Mouse (Mus musculus) myocyte (in vitro differentiated cells): ENCODE results near the gene Arhgef16. TPM values are rescaled to one million over a fixed set of nuclear protein-coding genes. Genes with fewer than 3 reads are reported as not detected.

Experiments used
- H3K27me3 ChIP-seq: one replicate; pipeline ENCODE4 v1.6.1; 2011; ENCODE audit not compliant: control insufficient read depth, insufficient read depth, insufficient read length
- H3K36me3 ChIP-seq: one replicate; pipeline ENCODE4 v1.6.1; 2011; ENCODE audit not compliant: control insufficient read depth, insufficient read depth
- H3K4me2 ChIP-seq: one replicate; pipeline ENCODE4 v1.6.1; 2011; ENCODE audit warnings: low read depth, control low read depth
- H3K4me3 ChIP-seq: one replicate; pipeline ENCODE4 v1.5.1; 2011; ENCODE audit warnings: mild to moderate bottlenecking, control low read depth, moderate library complexity
- H3K79me2 ChIP-seq: one replicate; pipeline ENCODE4 v1.6.1; 2011; ENCODE audit not compliant: control insufficient read depth, insufficient read depth
- H3ac ChIP-seq: one replicate; pipeline ENCODE4 v1.6.1; 2011; ENCODE audit not compliant: control insufficient read depth, insufficient read length
- CEBPB ChIP-seq: IDR thresholded peaks from 2 replicates; pipeline ENCODE4 v1.6.1; 2011; ENCODE audit warnings: mild to moderate bottlenecking, moderate library complexity; ENCODE audit not compliant: poor library complexity, insufficient read depth, severe bottlenecking
- E2F4 ChIP-seq: IDR thresholded peaks from one replicate; pipeline ENCODE4 v1.6.1; 2011; ENCODE audit warnings: mild to moderate bottlenecking, control low read depth, moderate library complexity; ENCODE audit not compliant: insufficient read depth
- MAX ChIP-seq: IDR thresholded peaks from one replicate; pipeline ENCODE4 v1.6.1; 2011; ENCODE audit warnings: low read depth, mild to moderate bottlenecking, control low read depth
- MYOD1 ChIP-seq, 3 experiments: IDR thresholded peaks; one replicate each; pipeline ENCODE4 v1.6.1; 2011; ENCODE audit warnings: control low read depth in 2 of 3, low read depth in 2 of 3, mild to moderate bottlenecking in 2 of 3, moderate library complexity in 1 of 3; ENCODE audit not compliant: insufficient read length in 2 of 3, control insufficient read depth in 1 of 3
- MYOG ChIP-seq, 3 experiments: IDR thresholded peaks; one replicate each; pipeline ENCODE4 v1.6.1; 2011; ENCODE audit warnings: control low read depth in 2 of 3, low read depth in 2 of 3, mild to moderate bottlenecking in 2 of 3; ENCODE audit not compliant: insufficient read length in 2 of 3, control insufficient read depth in 1 of 3, insufficient read depth in 1 of 3
- POLR2A ChIP-seq: IDR thresholded peaks from one replicate; pipeline ENCODE4 v1.6.1; 2011; ENCODE audit warnings: low read depth, mild to moderate bottlenecking, control low read depth, moderate library complexity; ENCODE audit not compliant: insufficient read length
- POLR2AphosphoS2 ChIP-seq: IDR thresholded peaks from one replicate; pipeline ENCODE4 v1.6.1; 2011; ENCODE audit warnings: low read depth, control low read depth; ENCODE audit not compliant: insufficient read length
- REST ChIP-seq: IDR thresholded peaks from one replicate; pipeline ENCODE4 v1.6.1; 2011; ENCODE audit warnings: mild to moderate bottlenecking, control low read depth, moderate library complexity; ENCODE audit not compliant: insufficient read depth, insufficient read length
- SRF ChIP-seq: IDR thresholded peaks from one replicate; pipeline ENCODE4 v1.6.1; 2011; ENCODE audit warnings: low read depth; ENCODE audit not compliant: control insufficient read depth, insufficient read length
- TCF12 ChIP-seq: IDR thresholded peaks from one replicate; pipeline ENCODE4 v1.6.1; 2011; ENCODE audit warnings: mild to moderate bottlenecking, control low read depth; ENCODE audit not compliant: poor library complexity, insufficient read depth, severe bottlenecking
- TCF3 ChIP-seq: IDR thresholded peaks from one replicate; pipeline ENCODE4 v1.6.1; 2011; ENCODE audit warnings: low read depth, control low read depth; ENCODE audit not compliant: insufficient read length
- USF1 ChIP-seq: IDR thresholded peaks from one replicate; pipeline ENCODE4 v1.6.1; 2011; ENCODE audit warnings: low read depth, mild to moderate bottlenecking, control low read depth, moderate library complexity
- polyA plus RNA-seq: library from polyadenylated mRNA; unstranded; fragments of >200 nt; fragmentation: generic; extraction: Trizol; gene quantifications from one replicate; pipeline ENCODE4 v1.2.1, GENCODE M21; 2012; ENCODE audit warnings: missing spikeins

The Arhgef16 gene
- polyA plus RNA-seq, result not detected

DNA sequence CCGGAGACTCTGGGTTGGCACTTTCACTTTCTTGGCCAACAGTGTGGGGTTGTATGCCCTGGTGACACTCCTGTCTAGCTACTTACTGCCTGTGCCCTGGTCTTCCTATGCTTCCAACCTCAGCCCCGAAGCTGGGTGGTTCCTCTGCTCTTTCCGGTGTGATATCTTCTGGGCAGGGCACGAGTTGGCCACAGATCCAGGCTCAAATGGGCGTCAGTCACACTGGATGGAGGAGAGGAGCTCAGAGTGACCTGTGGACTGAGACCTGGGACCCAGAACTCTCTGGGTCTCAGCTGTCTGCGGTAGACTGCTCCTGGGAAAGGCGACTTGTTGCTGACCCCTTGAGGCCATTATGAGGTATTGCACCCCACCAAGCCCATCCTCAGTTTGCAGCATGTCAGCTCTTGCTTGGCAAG is at the start of gene Arhgef16:
Arhgef16 (minus strand) TSS at position 211 of the 416 bp plus-strand sequence.
- no peaks in the 10 kb centered on the region for H3K36me3 ChIP-seq

DNA sequence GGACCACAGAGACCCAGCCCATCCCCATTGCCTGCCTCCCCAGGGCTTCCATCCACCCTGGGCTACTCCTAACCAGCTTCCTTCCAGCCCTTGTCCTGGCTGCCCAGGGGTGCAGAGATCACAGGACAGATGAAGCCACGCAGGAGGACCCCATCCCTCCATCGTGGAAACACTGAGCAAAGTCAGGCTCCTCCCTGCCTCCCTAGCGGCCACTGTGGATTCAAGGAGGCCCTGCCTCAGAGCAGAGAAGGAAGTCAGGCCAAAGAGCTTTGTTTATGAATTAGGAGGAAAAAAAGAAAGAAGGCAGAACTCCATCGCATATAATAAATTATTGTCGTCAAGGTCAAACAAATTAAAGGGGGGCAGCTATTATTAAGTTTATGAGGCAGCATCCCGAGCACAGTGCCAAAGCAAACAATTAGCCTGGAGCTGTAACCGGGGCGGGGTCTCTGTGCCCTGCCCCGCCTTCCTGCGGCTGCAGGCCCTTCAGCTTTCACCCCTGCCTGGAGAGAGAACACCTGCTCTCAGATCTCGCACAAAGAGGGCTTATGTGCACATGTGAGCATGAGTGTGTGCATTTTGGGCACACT is 46.8 kb upstream of the Arhgef16 start:
- Histone ChIP-seq H3K27me3 (no peaks in the 10 kb centered on the region), H3ac (no peak overlapping the region), H3K4me3 (no peak overlapping the region), H3K4me2 (no peak overlapping the region), H3K36me3 (no peaks in the 10 kb centered on the region), H3K79me2 (no peaks in the 10 kb centered on the region)
- TF ChIP-seq REST (no peak), MAX (no peak), POLR2AphosphoS2 (no peak), TCF12 (no peak), TCF3 (no peak), MYOD1 (IDR thresholded peaks at IDR 0.05; ENCODE audit: control insufficient read depth in 1 of 3, insufficient read length in 2 of 3, low read depth in 2 of 3) (no peak)

More for the DNA sequence above, at the start of gene Arhgef16:
- no peak for TF ChIP-seq TCF12
- TF ChIP-seq CEBPB, result no peak
- H3K79me2 ChIP-seq, result no peaks in the 10 kb centered on the region
- H3K27me3 ChIP-seq, result no peaks in the 10 kb centered on the region
- H3K4me3 ChIP-seq, result no peak within 1 kb of the TSS
- H3ac ChIP-seq, result no peak within 1 kb of the TSS
- H3K4me2 ChIP-seq, result no peak within 1 kb of the TSS

DNA sequence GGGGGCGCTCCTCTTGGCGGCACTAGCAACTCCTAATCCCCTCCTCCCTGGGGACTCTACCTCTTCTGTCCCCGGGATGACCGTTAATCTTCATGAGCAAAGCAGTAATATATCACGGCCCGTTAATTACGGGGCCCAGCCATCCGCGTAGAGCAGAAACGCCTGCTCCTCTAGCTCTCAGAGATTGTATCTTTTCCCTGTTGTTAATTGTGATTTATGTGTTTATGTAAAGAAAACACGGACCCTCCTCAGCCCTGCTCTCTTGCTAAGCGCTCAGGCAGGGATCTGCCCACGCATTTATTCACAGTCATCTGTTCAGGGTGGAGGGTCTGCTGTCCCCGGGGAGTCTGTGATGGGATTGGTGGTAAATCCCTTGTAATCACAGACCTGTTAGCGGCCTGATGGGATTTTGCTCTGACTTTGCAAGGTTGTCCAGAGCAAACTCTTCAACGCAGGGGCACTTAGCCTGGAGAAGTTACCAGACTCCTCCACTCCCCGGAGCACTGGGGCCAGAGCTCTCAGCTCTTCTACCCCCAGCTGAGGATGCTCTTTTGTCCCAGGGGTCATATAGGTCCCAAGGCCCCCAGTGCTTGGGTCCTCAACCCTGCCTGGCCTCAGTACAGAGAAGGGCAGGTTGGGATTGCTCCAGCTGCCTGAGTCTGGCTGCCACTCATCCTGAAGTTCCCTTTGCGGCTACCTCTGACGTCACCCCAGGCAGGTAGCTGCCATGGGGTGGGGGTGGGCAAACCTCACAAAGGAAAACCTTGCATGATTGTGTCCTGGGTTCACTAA is 45.5 kb upstream of the Arhgef16 start:
- H3ac ChIP-seq, result no peak overlapping the region
- H3K4me3 ChIP-seq, result no peak overlapping the region
- TF ChIP-seq REST (no peak), E2F4 (no peak), CEBPB (no peak), POLR2A (no peak), SRF (no peak), TCF12 (no peak), MYOD1 (IDR thresholded peaks at IDR 0.05; ENCODE audit: control insufficient read depth in 1 of 3, insufficient read length in 2 of 3, low read depth in 2 of 3) (no peak), POLR2AphosphoS2 (no peak), USF1 (no peak), TCF3 (no peak), MYOG (IDR thresholded peaks at IDR 0.05; ENCODE audit: control insufficient read depth in 1 of 3, insufficient read depth in 1 of 3, insufficient read length in 2 of 3, low read depth in 2 of 3) (no peak), MAX (no peak)
- no peak overlapping the region for H3K4me2 ChIP-seq
- H3K36me3 ChIP-seq, result no peaks in the 10 kb centered on the region
- no peaks in the 10 kb centered on the region for H3K27me3 ChIP-seq
- H3K79me2 ChIP-seq, result no peaks in the 10 kb centered on the region

DNA sequence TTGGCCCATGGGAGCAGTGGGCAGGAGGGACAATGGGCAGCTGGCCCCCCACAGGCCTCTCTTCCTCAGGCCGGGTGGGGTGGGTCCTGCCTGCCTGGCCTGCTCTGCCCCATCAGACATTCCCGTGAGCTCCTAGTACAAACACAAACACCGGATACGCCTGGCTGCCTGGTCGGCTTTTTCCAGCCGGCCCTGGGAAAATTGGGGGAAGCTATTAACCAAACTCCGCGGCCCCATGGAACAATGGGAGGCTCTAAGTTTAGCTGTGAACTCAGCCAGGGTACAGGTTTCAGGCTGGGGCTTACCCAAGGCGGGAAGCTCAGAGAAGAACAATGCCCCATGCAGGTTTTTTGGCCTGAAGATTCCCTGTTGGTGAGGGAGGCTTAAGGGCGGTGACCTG is 35.2 kb upstream of the Arhgef16 start:
- H3ac ChIP-seq, result no peak overlapping the region
- H3K36me3 ChIP-seq, result no peaks in the 10 kb centered on the region

DNA sequence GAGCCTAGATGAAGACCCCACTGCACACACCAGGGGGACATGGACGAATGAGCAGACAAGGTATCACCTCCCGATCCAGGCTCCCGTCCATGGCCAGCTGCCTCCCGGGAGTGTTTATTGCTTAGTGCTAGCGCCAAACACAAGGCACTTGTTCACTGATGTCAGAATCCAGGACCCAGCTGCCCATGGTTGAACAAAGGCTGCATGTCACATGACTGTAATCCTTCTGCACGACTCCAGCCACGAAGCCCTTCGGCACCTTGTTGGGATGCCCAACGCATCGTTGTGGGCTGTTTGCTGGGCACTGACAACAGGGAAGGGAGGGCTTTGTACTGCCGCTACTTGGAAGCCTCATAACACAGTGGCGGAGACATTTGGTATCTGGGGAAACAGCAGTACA is 34.3 kb upstream of the Arhgef16 start, which contains the start of gene B230104I21Rik:
B230104I21Rik (plus strand) TSS at position 367 of the 400 bp plus-strand sequence.
- Histone ChIP-seq H3K27me3 (no peaks in the 10 kb centered on the region), H3K79me2 (no peaks in the 10 kb centered on the region), H3K4me2 (no peak within 1 kb of the TSS), H3ac (no peak within 1 kb of the TSS), H3K4me3 (no peak within 1 kb of the TSS), H3K36me3 (no peaks in the 10 kb centered on the region)
- TF ChIP-seq POLR2A, result no peak
- no peak for TF ChIP-seq REST
- no peak for TF ChIP-seq MAX
- TF ChIP-seq CEBPB, result no peak
- TF ChIP-seq POLR2AphosphoS2, result no peak
- TF ChIP-seq USF1, result no peak
- no peak for TF ChIP-seq E2F4

More for the DNA sequence above, 35.2 kb upstream of the Arhgef16 start:
- Histone ChIP-seq H3K27me3 (no peaks in the 10 kb centered on the region), H3K4me3 (no peak overlapping the region), H3K4me2 (no peak overlapping the region), H3K79me2 (no peaks in the 10 kb centered on the region)
- TF ChIP-seq SRF (no peak), TCF3 (no peak), CEBPB (no peak), MYOG (IDR thresholded peaks at IDR 0.05; ENCODE audit: control insufficient read depth in 1 of 3, insufficient read depth in 1 of 3, insufficient read length in 2 of 3, low read depth in 2 of 3) (no peak), E2F4 (no peak), MYOD1 (IDR thresholded peaks at IDR 0.05; ENCODE audit: control insufficient read depth in 1 of 3, insufficient read length in 2 of 3, low read depth in 2 of 3) (no peak), REST (no peak), USF1 (no peak), POLR2A (no peak), POLR2AphosphoS2 (no peak), MAX (no peak), TCF12 (no peak)
